Mouse (Mus musculus) forebrain, embryonic 13.5 days (tissue): ENCODE results near the gene Dis3l2. TPM values are rescaled to one million over a fixed set of nuclear protein-coding genes. Genes with fewer than 3 reads are reported as not detected.

Experiments used
- ATAC-seq: fragments of 200-750 bp; cut with Nextera tagmentation; 2 replicates; pipeline ENCODE4 v1.8.0; 2017
- H3K27ac ChIP-seq: fragments of 300-500 bp; sonication (generic); 2 replicates; pipeline ENCODE4 v1.5.1; 2015; ENCODE audit warnings: inconsistent platforms, mild to moderate bottlenecking, moderate library complexity
- H3K27me3 ChIP-seq: fragments of 300-500 bp; sonication (generic); 2 replicates; pipeline ENCODE4 v1.6.1; 2015; ENCODE audit warnings: mild to moderate bottlenecking, inconsistent platforms
- H3K36me3 ChIP-seq: fragments of 300-500 bp; sonication (generic); 2 replicates; pipeline ENCODE4 v1.6.1; 2015; ENCODE audit warnings: mild to moderate bottlenecking, inconsistent platforms; ENCODE audit not compliant: poor library complexity, severe bottlenecking
- H3K4me1 ChIP-seq: fragments of 300-500 bp; sonication (generic); 2 replicates; pipeline ENCODE4 v1.6.1; 2015; ENCODE audit warnings: inconsistent platforms
- H3K4me2 ChIP-seq: fragments of 300-500 bp; sonication (generic); 2 replicates; pipeline ENCODE4 v1.6.1; 2015; ENCODE audit warnings: inconsistent platforms, mild to moderate bottlenecking, moderate library complexity
- H3K4me3 ChIP-seq: fragments of 300-500 bp; sonication (generic); 2 replicates; pipeline ENCODE4 v1.5.1; 2015; ENCODE audit warnings: mild to moderate bottlenecking, inconsistent platforms
- H3K9ac ChIP-seq: fragments of 300-500 bp; sonication (generic); 2 replicates; pipeline ENCODE4 v1.6.1; 2015; ENCODE audit warnings: mild to moderate bottlenecking, inconsistent platforms
- H3K9me3 ChIP-seq: fragments of 300-500 bp; sonication (generic); replicated peaks from 2 replicates; pipeline ENCODE4 v1.6.1; 2016; ENCODE audit warnings: inconsistent platforms
- WGBS: fragments of 180-500 bp; shearing (Covaris S2); methylation state at CpG from one replicate; pipeline ENCODE4 v1.1.7; 2015; 5-methylcytosine and 5-hydroxymethylcytosine counted together
- polyA plus RNA-seq: library from polyadenylated mRNA; unstranded; fragments of >200 nt; fragmentation: Nextera tagmentation; extraction: Ambion mirVana; gene quantifications from 2 replicates; pipeline ENCODE4 v1.2.1, GENCODE M21; 2015

Gene Dis3l2
- polyA plus RNA-seq, 1 experiment from 2014 or later, result 35.8 TPM

- no peak overlapping the region for H3K27ac ChIP-seq
- H3K4me2 ChIP-seq, result no peak overlapping the region
- H3K36me3 ChIP-seq, result no peaks in the 10 kb centered on the region
- no peak overlapping the region for H3K9ac ChIP-seq
- no peak for ATAC-seq
- H3K4me3 ChIP-seq, result no peak overlapping the region
- WGBS, result 60% methylated on average over 2 of the region's 2 CpGs
- no peaks in the 10 kb centered on the region for H3K27me3 ChIP-seq
- H3K9me3 ChIP-seq, result no peaks in the 10 kb centered on the region
- H3K4me1 ChIP-seq, result no peaks in the 10 kb centered on the region
Measured at GRCm38 (mm10) chr1:87028786-87029185, 325.2 kb downstream of the Dis3l2 start.

GRCm38 (mm10) chr1:87030652-87031051 lies 327.0 kb downstream of the Dis3l2 start:
- Histone ChIP-seq H3K36me3 (no peaks in the 10 kb centered on the region), H3K9ac (no peak overlapping the region), H3K4me2 (no peak overlapping the region), H3K4me1 (peaks cover 9% of the 10 kb centered on the region), H3K9me3 (no peaks in the 10 kb centered on the region), H3K4me3 (no peak overlapping the region), H3K27ac (no peak overlapping the region), H3K27me3 (no peaks in the 10 kb centered on the region)
- ATAC-seq, result no peak
- WGBS, result 22% methylated on average over 1 of the region's 1 CpGs

- ATAC-seq, result no peak
- Histone ChIP-seq H3K36me3 (no peaks in the 10 kb centered on the region), H3K9me3 (no peaks in the 10 kb centered on the region), H3K27ac (no peak overlapping the region), H3K9ac (no peak overlapping the region), H3K4me2 (no peak overlapping the region), H3K27me3 (no peaks in the 10 kb centered on the region), H3K4me1 (peaks cover 20% of the 10 kb centered on the region), H3K4me3 (no peak overlapping the region)
- WGBS, result 75% methylated on average over 7 of the region's 7 CpGs
Measured at GRCm38 (mm10) chr1:87032466-87032865, 328.9 kb downstream of the Dis3l2 start.

GRCm38 (mm10) chr1:87035532-87036161 lies 332.0 kb downstream of the Dis3l2 start:
- H3K36me3 ChIP-seq, result no peaks in the 10 kb centered on the region
- H3K4me3 ChIP-seq, result no peak overlapping the region
- H3K9ac ChIP-seq, result peak overlapping the region; percentile 30; the same call in 1 of the 2 replicates
- H3K4me2 ChIP-seq, result no peak overlapping the region
- 3% methylated on average over 4 of the region's 4 CpGs for WGBS
- no peaks in the 10 kb centered on the region for H3K9me3 ChIP-seq
- H3K4me1 ChIP-seq, result peaks cover 20% of the 10 kb centered on the region
- peak; percentile 73 for ATAC-seq
- H3K27me3 ChIP-seq, result no peaks in the 10 kb centered on the region
- peak overlapping the region; percentile 79 for H3K27ac ChIP-seq

GRCm38 (mm10) chr1:87036334-87036733 lies 332.7 kb downstream of the Dis3l2 start:
- Histone ChIP-seq H3K27me3 (no peaks in the 10 kb centered on the region), H3K4me3 (no peak overlapping the region), H3K27ac (peak overlapping the region; percentile 79; the same call in 1 of the 2 replicates), H3K4me2 (no peak overlapping the region), H3K4me1 (peaks cover 20% of the 10 kb centered on the region), H3K9ac (peak overlapping the region; percentile 30; the same call in 1 of the 2 replicates), H3K36me3 (no peaks in the 10 kb centered on the region), H3K9me3 (no peaks in the 10 kb centered on the region)
- no peak; the same call in 1 of the 2 replicates for ATAC-seq
- 49% methylated on average over 3 of the region's 3 CpGs for WGBS

- no peak overlapping the region for H3K9ac ChIP-seq
- H3K4me1 ChIP-seq, result peaks cover 20% of the 10 kb centered on the region
- no peaks in the 10 kb centered on the region for H3K9me3 ChIP-seq
- no peaks in the 10 kb centered on the region for H3K36me3 ChIP-seq
- no peaks in the 10 kb centered on the region for H3K27me3 ChIP-seq
- no peak for ATAC-seq
- no peak overlapping the region for H3K4me3 ChIP-seq
- no peak overlapping the region for H3K27ac ChIP-seq
- H3K4me2 ChIP-seq, result no peak overlapping the region
- WGBS, result 88% methylated on average over 2 of the region's 2 CpGs
Measured at GRCm38 (mm10) chr1:87038477-87039070, 335.0 kb downstream of the Dis3l2 start.

- Histone ChIP-seq H3K27me3 (no peaks in the 10 kb centered on the region), H3K9me3 (no peaks in the 10 kb centered on the region), H3K4me2 (no peak overlapping the region), H3K27ac (no peak overlapping the region), H3K9ac (no peak overlapping the region), H3K4me3 (no peak overlapping the region), H3K36me3 (peaks cover 14% of the 10 kb centered on the region), H3K4me1 (peaks cover 6% of the 10 kb centered on the region)
- WGBS, result 16% methylated on average over 3 of the region's 3 CpGs
- ATAC-seq, result peak; percentile 27; the same call in 1 of the 2 replicates
Measured at GRCm38 (mm10) chr1:87041119-87041518, 337.5 kb downstream of the Dis3l2 start.

- Histone ChIP-seq H3K27ac (no peak overlapping the region), H3K4me2 (no peak overlapping the region), H3K36me3 (peaks cover 15% of the 10 kb centered on the region), H3K9ac (no peak overlapping the region), H3K4me1 (no peaks in the 10 kb centered on the region), H3K4me3 (no peak overlapping the region), H3K27me3 (no peaks in the 10 kb centered on the region), H3K9me3 (no peaks in the 10 kb centered on the region)
- WGBS, result 0% methylated on average over 1 of the region's 1 CpGs
- ATAC-seq, result peak; percentile 82
Measured at GRCm38 (mm10) chr1:87041814-87042438, 338.3 kb downstream of the Dis3l2 start.

GRCm38 (mm10) chr1:87050072-87050471 lies 346.5 kb downstream of the Dis3l2 start:
- 47% methylated on average over 3 of the region's 3 CpGs for WGBS
- no peak overlapping the region for H3K4me3 ChIP-seq
- H3K4me1 ChIP-seq, result peaks cover 7% of the 10 kb centered on the region; the same call in 1 of the 2 replicates
- H3K9me3 ChIP-seq, result no peaks in the 10 kb centered on the region
- peaks cover 16% of the 10 kb centered on the region for H3K36me3 ChIP-seq
- no peaks in the 10 kb centered on the region for H3K27me3 ChIP-seq
- H3K9ac ChIP-seq, result no peak overlapping the region
- H3K27ac ChIP-seq, result no peak overlapping the region
- peak; percentile 60; the same call in 1 of the 2 replicates for ATAC-seq
- no peak overlapping the region for H3K4me2 ChIP-seq

- no peak for ATAC-seq
- Histone ChIP-seq H3K4me3 (no peak overlapping the region), H3K4me2 (no peak overlapping the region), H3K27ac (no peak overlapping the region; the same call in 1 of the 2 replicates), H3K27me3 (no peaks in the 10 kb centered on the region), H3K9me3 (no peaks in the 10 kb centered on the region), H3K9ac (no peak overlapping the region; the same call in 1 of the 2 replicates), H3K36me3 (peaks cover 9% of the 10 kb centered on the region), H3K4me1 (peaks cover 7% of the 10 kb centered on the region; the same call in 1 of the 2 replicates)
- WGBS, result 75% methylated on average over 1 of the region's 1 CpGs
Measured at GRCm38 (mm10) chr1:87050700-87051099, 347.1 kb downstream of the Dis3l2 start.

- Histone ChIP-seq H3K4me2 (no peak overlapping the region), H3K4me3 (no peak overlapping the region), H3K27ac (no peak overlapping the region), H3K9me3 (no peaks in the 10 kb centered on the region), H3K27me3 (no peaks in the 10 kb centered on the region), H3K4me1 (peaks cover 7% of the 10 kb centered on the region; the same call in 1 of the 2 replicates), H3K9ac (no peak overlapping the region), H3K36me3 (peaks cover 8% of the 10 kb centered on the region)
- WGBS, result 75% methylated on average over 4 of the region's 4 CpGs
- ATAC-seq, result no peak
Measured at GRCm38 (mm10) chr1:87051369-87051768, 347.8 kb downstream of the Dis3l2 start.

GRCm38 (mm10) chr1:87057075-87057474 lies 353.5 kb downstream of the Dis3l2 start:
- Histone ChIP-seq H3K4me2 (no peak overlapping the region), H3K9me3 (no peaks in the 10 kb centered on the region), H3K4me1 (no peaks in the 10 kb centered on the region), H3K4me3 (no peak overlapping the region), H3K27me3 (no peaks in the 10 kb centered on the region), H3K27ac (no peak overlapping the region), H3K36me3 (no peaks in the 10 kb centered on the region), H3K9ac (no peak overlapping the region)
- WGBS, result 76% methylated on average over 4 of the region's 4 CpGs
- ATAC-seq, result no peak
